19 mouse cellular contexts compared by ENCODE assay signal in the genomic region with DNA sequence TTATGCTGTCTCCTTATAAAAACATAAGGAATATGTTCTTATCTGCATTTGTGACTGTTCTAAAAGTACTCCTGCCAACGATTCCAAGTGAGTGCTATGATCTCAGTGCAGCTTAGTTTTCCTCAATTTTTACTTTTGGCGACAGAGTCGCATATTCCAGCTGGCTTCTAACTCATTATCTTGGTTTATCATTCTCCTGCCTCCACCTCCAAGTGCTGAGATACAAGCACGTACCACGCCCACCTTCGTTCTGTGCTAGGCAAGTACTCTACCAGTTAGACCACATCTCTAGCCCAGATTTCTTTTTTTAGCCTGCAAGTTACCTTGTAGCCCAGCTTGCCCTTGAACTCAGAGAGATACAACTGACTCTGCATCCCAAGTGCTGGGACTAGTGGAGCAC. TPM values are rescaled to one million over a fixed set of nuclear protein-coding genes. Genes with fewer than 3 reads are reported as not detected.
DNase-seq lines count a peak whose midpoint lies in the region; ATAC-seq lines count a peak whose summit lies in the region.
"Had no signal": no experiment of that assay in that cellular context is flagged by ENCODE, and none has a peak within 500 bp of the region (broad histone marks: within the 10 kb centered on the region; RNA-seq: fewer than 3 reads in every experiment).

No protein-coding gene starts in this region.

- peak overlapping the region; percentile 25 for H3K27ac ChIP-seq in heart, embryonic 16.5 days (ENCODE audit: low read length)
- H3K27ac ChIP-seq in heart, embryonic 10.5 days: no peak overlapping the region
- H3K27ac ChIP-seq: embryonic facial prominence, embryonic 10.5 days; liver, embryonic 12.5 days; stomach, embryonic 15.5 days had no signal

- H3K4me2 ChIP-seq in heart, embryonic 16.5 days (ENCODE audit: low read depth, low read length): no peak overlapping the region
- H3K4me2 ChIP-seq: liver, embryonic 12.5 days; stomach, embryonic 15.5 days had no signal

- no peaks in the 10 kb centered on the region for H3K27me3 ChIP-seq in heart, embryonic 16.5 days (ENCODE audit: control insufficient read depth, insufficient read depth, low read length)
- H3K27me3 ChIP-seq in heart, embryonic 10.5 days (ENCODE audit: insufficient read depth, poor library complexity, severe bottlenecking): no peaks in the 10 kb centered on the region
- H3K27me3 ChIP-seq: liver, embryonic 12.5 days; stomach, embryonic 15.5 days had no signal

- H3K36me3 ChIP-seq in heart, embryonic 16.5 days (ENCODE audit: control insufficient read depth, insufficient read depth): peaks cover 39% of the 10 kb centered on the region
- H3K36me3 ChIP-seq in heart, embryonic 10.5 days: peaks cover 68% of the 10 kb centered on the region

- WGBS in heart, embryonic 16.5 days: 48% methylated on average over 6 of the region's 6 CpGs
- WGBS in heart, embryonic 10.5 days: 71% methylated on average over 6 of the region's 6 CpGs

- H3K4me1 ChIP-seq in heart, embryonic 16.5 days (ENCODE audit: control insufficient read depth, insufficient read depth, low read length): peaks cover 6% of the 10 kb centered on the region
- no peaks in the 10 kb centered on the region for H3K4me1 ChIP-seq in heart, embryonic 10.5 days
- H3K4me1 ChIP-seq: embryonic facial prominence, embryonic 10.5 days; liver, embryonic 12.5 days; stomach, embryonic 15.5 days had no signal

- no peak overlapping the region for H3K4me3 ChIP-seq in heart, embryonic 16.5 days (ENCODE audit: low read length)
- H3K4me3 ChIP-seq in heart, embryonic 10.5 days: no peak overlapping the region
- H3K4me3 ChIP-seq: embryonic facial prominence, embryonic 10.5 days; liver, embryonic 12.5 days; stomach, embryonic 15.5 days had no signal

- 0 out of 2 replicates have a peak, but pooled peaks have one; percentile 46 for ATAC-seq in heart, embryonic 16.5 days (replicated peaks; ENCODE audit: extremely low read depth, insufficient read depth, low FRiP score)
- ATAC-seq: hindbrain, embryonic 16.5 days; intestine, embryonic 16.5 days; liver, embryonic 12.5 days had no signal

- H3K9me3 ChIP-seq in heart, embryonic 16.5 days (replicated peaks; ENCODE audit: control insufficient read depth, low read length): no peaks in the 10 kb centered on the region
- no peaks in the 10 kb centered on the region for H3K9me3 ChIP-seq in heart, embryonic 10.5 days
- H3K9me3 ChIP-seq: embryonic facial prominence, embryonic 10.5 days; liver, embryonic 12.5 days; stomach, embryonic 15.5 days had no signal

- DNase-seq in heart, embryonic 10.5 days (ENCODE audit: low spot score): no peak
- peak; percentile 85 for DNase-seq in right cerebral cortex, adult 18-20 months
- no peak for DNase-seq in right cerebral cortex, postnatal 4 days
- DNase-seq in right cerebral cortex, adult 2 months (ENCODE audit: low spot score in 2 of 2): peak; percentile 46 to 55
- no peak for DNase-seq in spleen, adult 18-20 months
- DNase-seq in adrenal gland, postnatal 14 days: no peak
- DNase-seq: adrenal gland, postnatal 36 days; B cell, adult 2 months; cerebellum, adult 2 months; gastrocnemius, postnatal 25 days; lung, adult 2 months; lung, postnatal 36 days; thymus, adult 2 months had no signal

- no peak overlapping the region for H3K9ac ChIP-seq in heart, embryonic 16.5 days (ENCODE audit: low read length)
- H3K9ac ChIP-seq: liver, embryonic 12.5 days; stomach, embryonic 15.5 days had no signal

RNA-seq across cellular contexts. Expression of gene Ide, which starts 54.5 kb away (rescaled TPM):
- 81.9 and 85.6 TPM in 2 replicates for polyA plus RNA-seq in heart, embryonic 16.5 days (2015; fragmentation: Nextera tagmentation; extraction: Ambion mirVana)
- polyA plus RNA-seq in heart, embryonic 10.5 days (2016; fragmentation: Nextera tagmentation; extraction: Ambion mirVana): 49.9 and 63.3 TPM in 2 replicates
- 76.9 and 81.1 TPM in 2 replicates for total RNA-seq in adrenal gland, postnatal 14 days (2021)

Comparison
In these comparisons a context has a peak if more than half of its experiments do, and no peak if none do; other contexts are left out.
1. DNase-seq: peak in right cerebral cortex, adult 18-20 months (single experiment) and right cerebral cortex, adult 2 months (2 of 2); none in heart, embryonic 10.5 days (single experiment), right cerebral cortex, postnatal 4 days (single experiment), spleen, adult 18-20 months (0 of 2) and adrenal gland, postnatal 14 days (single experiment).